Mouse (Mus musculus) stomach, postnatal 0 days (tissue): Measurements from ENCODE around the gene Obp2a. TPM values are rescaled to one million over a fixed set of nuclear protein-coding genes. Genes with fewer than 3 reads are reported as not detected.
A peak's percentile ranks its signal among the peaks of the same experiment; 100 is the strongest.

Experiments
- ATAC-seq: fragments of 200-750 bp; cut with Nextera tagmentation; 2 replicates; pipeline ENCODE4 v1.8.0; 2017; ENCODE audit not compliant: low FRiP score, low TSS enrichment
- DNase-seq: peaks from one replicate; pipeline ENCODE4 v3.0.0-alpha.2; 2016; ENCODE audit warnings: low spot score
- H3K27ac ChIP-seq: fragments of 300-500 bp; sonication (generic); replicated peaks from 2 replicates; pipeline ENCODE4 v1.5.1; 2014; ENCODE audit warnings: mild to moderate bottlenecking, control low read depth
- H3K27me3 ChIP-seq: fragments of 300-500 bp; sonication (generic); 2 replicates; pipeline ENCODE4 v1.6.1; 2014; ENCODE audit warnings: low read length; ENCODE audit not compliant: control insufficient read depth, insufficient read depth
- H3K36me3 ChIP-seq: fragments of 300-500 bp; sonication (generic); 2 replicates; pipeline ENCODE4 v1.6.1; 2014; ENCODE audit warnings: low read length, mixed read lengths; ENCODE audit not compliant: control insufficient read depth, insufficient read depth
- H3K4me1 ChIP-seq: fragments of 300-500 bp; sonication (generic); replicated peaks from 2 replicates; pipeline ENCODE4 v1.6.1; 2014; ENCODE audit warnings: antibody characterized with exemption; ENCODE audit not compliant: control insufficient read depth, insufficient read depth
- H3K4me2 ChIP-seq: fragments of 300-500 bp; sonication (generic); replicated peaks from 2 replicates; pipeline ENCODE4 v1.6.1; 2014; ENCODE audit warnings: low read depth, mild to moderate bottlenecking, control low read depth, moderate library complexity
- H3K4me3 ChIP-seq: fragments of 300-500 bp; sonication (generic); 2 replicates; pipeline ENCODE4 v1.5.1; 2014; ENCODE audit warnings: low read depth, low read length, control low read depth
- H3K9ac ChIP-seq: fragments of 300-500 bp; sonication (generic); 2 replicates; pipeline ENCODE4 v1.6.1; 2014; ENCODE audit warnings: mild to moderate bottlenecking, low read length, control low read depth, mixed read lengths
- H3K9me3 ChIP-seq: fragments of 300-500 bp; sonication (generic); 2 replicates; pipeline ENCODE4 v1.6.1; 2016; ENCODE audit warnings: low read length; ENCODE audit not compliant: control insufficient read depth
- CTCF ChIP-seq: IDR thresholded peaks from 2 replicates; pipeline ENCODE4 v1.5.1; 2016; ENCODE audit warnings: antibody characterized with exemption, low read depth, mild to moderate bottlenecking, moderate library complexity
- EP300 ChIP-seq: optimal IDR thresholded peaks from 2 replicates; pipeline ENCODE3; 2016; ENCODE audit warnings: antibody characterized with exemption
- WGBS: fragments of 180-500 bp; shearing (Covaris S2); extraction: QIAGEN DNeasy Blood & Tissue Kit; methylation state at CpG from one replicate; pipeline ENCODE4 v1.1.7; 2014; 5-methylcytosine and 5-hydroxymethylcytosine counted together
- polyA plus RNA-seq: library from polyadenylated mRNA; unstranded; fragments of >200 nt; fragmentation: Nextera tagmentation; extraction: Ambion mirVana; gene quantifications from 2 replicates; pipeline ENCODE4 v1.2.1, GENCODE M21; 2015

Obp2a gene
- polyA plus RNA-seq, 1 experiment from 2014 or later: 0.39 TPM

DNA sequence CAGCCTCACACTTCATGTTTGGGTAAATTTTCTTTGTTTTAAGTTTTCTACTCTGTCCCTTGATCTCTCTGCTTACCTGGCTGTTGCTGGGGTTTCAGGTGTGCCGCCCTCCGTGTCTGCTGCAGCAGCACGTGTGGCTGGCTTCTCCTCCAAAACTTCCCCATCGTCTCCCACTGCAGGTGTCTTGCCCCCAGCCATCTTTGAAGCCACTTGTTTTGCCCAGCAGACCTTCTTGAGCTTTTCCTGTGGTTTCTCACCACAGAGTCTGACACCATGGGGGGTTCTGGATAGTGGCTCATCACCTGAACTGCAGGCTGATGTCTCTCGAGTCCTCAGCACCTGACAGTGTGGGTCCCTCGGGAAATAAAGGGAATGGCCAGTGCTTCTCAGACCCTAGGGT lies 20.3 kb upstream of the Obp2a start:
- H3K9me3 ChIP-seq: no peaks in the 10 kb centered on the region
- no peaks in the 10 kb centered on the region for H3K36me3 ChIP-seq
- no peaks in the 10 kb centered on the region for H3K27me3 ChIP-seq
- no peak overlapping the region for H3K4me2 ChIP-seq
- no peak for TF ChIP-seq CTCF
- TF ChIP-seq EP300: no peak
- ATAC-seq: no peak
- WGBS: 79% methylated on average over 6 of the region's 6 CpGs
- DNase-seq: no peak
- no peak overlapping the region for H3K27ac ChIP-seq
- H3K4me1 ChIP-seq: no peaks in the 10 kb centered on the region
- no peak overlapping the region for H3K4me3 ChIP-seq
- no peak overlapping the region for H3K9ac ChIP-seq

DNA sequence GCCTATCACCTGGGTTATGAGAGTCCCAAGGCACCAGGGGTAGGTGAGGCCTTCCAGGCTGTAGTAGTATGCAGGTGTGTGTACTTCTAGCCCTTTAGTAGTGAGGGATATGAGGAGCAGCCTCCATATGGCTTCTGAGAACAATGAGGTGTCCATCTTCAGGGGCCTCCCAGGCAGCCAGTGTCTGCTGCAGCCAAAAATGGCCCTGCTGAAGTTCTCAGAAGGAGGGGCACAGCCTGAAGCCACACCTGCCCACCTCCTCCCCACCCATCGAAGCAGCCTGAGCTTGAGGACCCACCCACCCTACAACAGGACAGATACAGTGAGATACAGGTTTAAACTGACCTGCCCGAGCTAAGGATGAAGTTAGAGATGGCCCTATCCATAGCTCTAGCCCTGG lies 17.4 kb upstream of the Obp2a start, which contains the start of gene Lcn10:
TSS of gene Lcn10 (plus strand) at position 301 of the 400 bp plus-strand sequence.
- no peaks in the 10 kb centered on the region for H3K4me1 ChIP-seq
- H3K36me3 ChIP-seq: no peaks in the 10 kb centered on the region
- H3K27me3 ChIP-seq: no peaks in the 10 kb centered on the region
- H3K9me3 ChIP-seq: no peaks in the 10 kb centered on the region
- no peak within 1 kb of the TSS for H3K27ac ChIP-seq
- no peak within 1 kb of the TSS for H3K4me2 ChIP-seq
- H3K4me3 ChIP-seq: no peak within 1 kb of the TSS
- TF ChIP-seq EP300 (no peak), CTCF (no peak)
- WGBS: 40% methylated on average over 2 of the region's 2 CpGs
- ATAC-seq: no peak
- no peak within 1 kb of the TSS for H3K9ac ChIP-seq
- DNase-seq: no peak

DNA sequence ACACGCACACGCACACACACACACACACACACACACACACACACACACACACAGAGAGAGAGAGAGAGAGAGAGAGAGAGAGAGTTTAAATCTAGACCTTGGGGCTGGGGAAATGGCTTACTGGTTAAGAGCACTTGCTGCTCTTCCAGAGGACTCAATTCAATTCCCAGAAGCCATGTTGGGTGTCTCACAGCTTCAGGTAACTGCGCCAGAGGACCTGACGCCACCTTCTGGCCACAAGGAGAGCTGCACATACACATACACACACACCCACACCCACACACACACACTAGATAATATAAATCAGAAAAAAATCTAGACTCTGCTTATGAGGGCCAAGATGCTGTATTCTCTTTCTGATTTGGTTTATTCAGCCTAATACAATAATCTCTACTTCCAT lies 12.9 kb upstream of the Obp2a start:
- Histone ChIP-seq H3K36me3 (no peaks in the 10 kb centered on the region), H3K4me2 (no peak overlapping the region), H3K27me3 (no peaks in the 10 kb centered on the region), H3K4me3 (no peak overlapping the region), H3K9ac (no peak overlapping the region), H3K27ac (no peak overlapping the region), H3K4me1 (no peaks in the 10 kb centered on the region), H3K9me3 (no peaks in the 10 kb centered on the region)
- 65% methylated on average over 4 of the region's 4 CpGs for WGBS
- DNase-seq (no peak), ATAC-seq (no peak)
- TF ChIP-seq EP300 (no peak), CTCF (peak; percentile 20; the same call in 1 of the 2 replicates)

DNA sequence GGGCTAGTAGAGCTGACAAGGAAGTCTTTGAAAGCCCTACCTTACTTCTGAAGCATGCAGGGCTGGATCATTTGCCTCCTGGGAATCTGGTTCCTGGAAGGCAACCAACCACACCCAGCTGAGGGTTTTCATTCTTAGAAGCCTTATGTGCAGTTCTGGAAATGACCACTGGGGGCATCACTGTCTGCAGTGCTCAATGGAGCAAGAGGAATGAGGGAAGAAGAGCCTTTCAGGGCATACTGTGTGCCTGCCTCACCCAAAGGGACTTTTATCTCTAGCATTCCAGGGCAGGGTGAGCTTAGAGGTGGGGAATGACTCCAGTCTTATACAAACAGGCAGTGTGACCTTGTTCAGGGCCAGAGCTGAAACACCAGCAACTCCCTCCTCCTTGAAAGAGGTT lies 5.2 kb upstream of the Obp2a start:
- Histone ChIP-seq H3K4me2 (no peak overlapping the region), H3K27ac (no peak overlapping the region), H3K9me3 (no peaks in the 10 kb centered on the region), H3K4me1 (no peaks in the 10 kb centered on the region), H3K36me3 (no peaks in the 10 kb centered on the region), H3K27me3 (no peaks in the 10 kb centered on the region), H3K9ac (no peak overlapping the region), H3K4me3 (no peak overlapping the region)
- TF ChIP-seq CTCF: peak; percentile 84
- TF ChIP-seq EP300: no peak
- ATAC-seq (peak; percentile 70), DNase-seq (peak; percentile 87)

DNA sequence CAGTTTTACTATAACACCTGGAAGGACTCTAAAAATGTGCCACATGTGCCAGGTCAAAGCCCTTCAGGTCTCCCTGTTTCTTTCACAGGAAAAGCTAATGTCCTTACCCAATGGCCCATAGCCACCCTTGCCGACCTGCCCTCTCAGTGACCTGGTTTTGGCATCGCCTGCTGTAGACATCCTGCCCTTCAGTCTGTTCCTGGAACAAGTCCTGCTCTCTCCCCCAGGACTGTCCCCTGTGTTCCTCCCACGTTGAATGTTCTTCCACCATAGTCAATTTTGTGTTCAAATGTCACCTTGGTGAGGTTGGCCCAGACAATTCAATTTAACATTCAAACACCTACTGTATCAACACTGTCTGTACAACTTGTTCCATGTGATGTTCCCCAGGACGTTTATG lies 2.9 kb upstream of the Obp2a start:
- ATAC-seq: no peak
- Histone ChIP-seq H3K4me2 (no peak overlapping the region), H3K27ac (no peak overlapping the region), H3K9me3 (no peaks in the 10 kb centered on the region), H3K27me3 (no peaks in the 10 kb centered on the region), H3K36me3 (no peaks in the 10 kb centered on the region), H3K4me3 (no peak overlapping the region), H3K9ac (no peak overlapping the region), H3K4me1 (no peaks in the 10 kb centered on the region)
- DNase-seq: no peak
- TF ChIP-seq CTCF (no peak), EP300 (no peak)
- 46% methylated on average over 4 of the region's 4 CpGs for WGBS

DNA sequence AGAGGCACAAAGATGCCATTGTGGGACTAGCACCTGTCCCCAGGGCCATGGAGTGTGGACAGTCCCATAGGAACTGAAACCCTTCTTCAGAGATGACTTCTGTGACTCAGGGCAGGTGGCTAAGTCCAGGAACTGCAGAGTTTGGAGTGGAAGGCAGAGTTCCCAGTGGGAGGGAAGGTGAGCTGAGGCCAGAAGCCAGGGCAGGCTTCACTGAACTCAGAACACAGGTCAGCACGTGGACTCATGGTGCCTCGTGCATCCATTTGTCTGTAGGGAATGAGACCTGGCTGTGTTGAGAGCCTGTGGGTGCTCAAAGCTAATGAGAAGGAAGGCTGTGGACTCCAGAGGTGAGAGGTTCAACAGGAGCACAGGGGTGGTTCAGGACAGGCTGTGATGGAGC lies 1.1 kb upstream of the Obp2a start:
- H3K4me3 ChIP-seq: no peak overlapping the region
- ATAC-seq: no peak
- H3K27me3 ChIP-seq: no peaks in the 10 kb centered on the region
- H3K9ac ChIP-seq: no peak overlapping the region
- DNase-seq: no peak
- H3K4me1 ChIP-seq: no peaks in the 10 kb centered on the region
- WGBS: 89% methylated on average over 2 of the region's 2 CpGs
- no peaks in the 10 kb centered on the region for H3K9me3 ChIP-seq
- TF ChIP-seq EP300 (no peak), CTCF (no peak)
- no peak overlapping the region for H3K4me2 ChIP-seq
- no peaks in the 10 kb centered on the region for H3K36me3 ChIP-seq
- H3K27ac ChIP-seq: no peak overlapping the region
